7 mouse cellular contexts compared by ENCODE assay signal in genomic region chr2:94264631-94265098, GRCm38 (mm10).
DNase-seq lines count a peak whose midpoint lies in the region; ATAC-seq and TF ChIP-seq lines count a peak whose summit lies in the region.

No protein-coding gene starts in this region.

- H3K4me1 ChIP-seq in liver, embryonic 11.5 days (replicated peaks; ENCODE audit: control insufficient read depth, insufficient read depth, low read length), result peaks cover 3% of the 10 kb centered on the region; the same call in 1 of the 2 replicates
- H3K4me1 ChIP-seq in embryonic facial prominence, embryonic 15.5 days, result peaks cover 27% of the 10 kb centered on the region
- H3K4me1 ChIP-seq in intestine, postnatal 0 days (replicated peaks; ENCODE audit: control insufficient read depth, insufficient read depth, low read length), result no peaks in the 10 kb centered on the region
- peaks cover 13% of the 10 kb centered on the region for H3K4me1 ChIP-seq in olfactory bulb, adult 2 months (ENCODE audit: control insufficient read depth, insufficient read depth, low read length)

- ATAC-seq in liver, embryonic 11.5 days (replicated peaks; ENCODE audit: low FRiP score), result no peak
- ATAC-seq in embryonic facial prominence, embryonic 15.5 days (ENCODE audit: insufficient number of reproducible peaks, low FRiP score, low TSS enrichment, low read depth), result no peak
- no peak for ATAC-seq in intestine, postnatal 0 days

- no peak for TF ChIP-seq POLR2A in olfactory bulb, adult 2 months (IDR thresholded peaks at IDR 0.05; ENCODE audit: insufficient read depth, low read depth, low read length)

- no peak overlapping the region for H3K27ac ChIP-seq in liver, embryonic 11.5 days (ENCODE audit: low read depth, low read length)
- H3K27ac ChIP-seq in embryonic facial prominence, embryonic 15.5 days (replicated peaks), result no peak overlapping the region
- no peak overlapping the region for H3K27ac ChIP-seq in intestine, postnatal 0 days (ENCODE audit: low read depth, low read length)
- H3K27ac ChIP-seq in olfactory bulb, adult 2 months (ENCODE audit: insufficient read depth, low read depth, low read length), result peak overlapping the region; percentile 94

- peak overlapping the region; percentile 19 for H3K4me3 ChIP-seq in liver, embryonic 11.5 days (ENCODE audit: low read depth, low read length)
- H3K4me3 ChIP-seq in embryonic facial prominence, embryonic 15.5 days (replicated peaks), result peak overlapping the region; percentile 31
- H3K4me3 ChIP-seq in intestine, postnatal 0 days (ENCODE audit: low read depth, low read length), result no peak overlapping the region
- H3K4me3 ChIP-seq in olfactory bulb, adult 2 months (ENCODE audit: insufficient read depth, low read depth, low read length), result peak overlapping the region; percentile 27

- no peak for DNase-seq in liver, embryonic 11.5 days (ENCODE audit: low spot score)
- no peak for DNase-seq in liver
- no peak for DNase-seq in gastrocnemius, adult 8-10 months (ENCODE audit: low spot score in 2 of 2)
- no peak for DNase-seq in T-cell, adult 2 months (ENCODE audit: low spot score)

- WGBS in liver, embryonic 11.5 days, result 2% methylated on average over 12 of the region's 12 CpGs
- WGBS in embryonic facial prominence, embryonic 15.5 days, result 0% methylated on average over 12 of the region's 12 CpGs
- WGBS in intestine, postnatal 0 days, result under 1% methylated on average over 12 of the region's 12 CpGs
- under 1% methylated on average over 12 of the region's 12 CpGs for WGBS in olfactory bulb, adult 2 months

- H3K4me2 ChIP-seq in liver, embryonic 11.5 days, result peak overlapping the region; percentile 52
- H3K4me2 ChIP-seq in embryonic facial prominence, embryonic 15.5 days (replicated peaks), result peak overlapping the region; percentile 56
- peak overlapping the region; percentile 54 for H3K4me2 ChIP-seq in intestine, postnatal 0 days (replicated peaks; ENCODE audit: low read depth)

- TF ChIP-seq CTCF in intestine, postnatal 0 days (IDR thresholded peaks at IDR 0.05; ENCODE audit: low read depth), result no peak
- no peak for TF ChIP-seq CTCF in olfactory bulb, adult 2 months (IDR thresholded peaks at IDR 0.05; ENCODE audit: insufficient read depth, low read depth, low read length)

- no peaks in the 10 kb centered on the region for H3K9me3 ChIP-seq in liver, embryonic 11.5 days (ENCODE audit: control insufficient read depth, low read length)
- H3K9me3 ChIP-seq in embryonic facial prominence, embryonic 15.5 days (replicated peaks), result no peaks in the 10 kb centered on the region
- no peaks in the 10 kb centered on the region for H3K9me3 ChIP-seq in intestine, postnatal 0 days (ENCODE audit: control insufficient read depth)

- no peak overlapping the region for H3K9ac ChIP-seq in liver, embryonic 11.5 days (ENCODE audit: low read depth, low read length)
- H3K9ac ChIP-seq in embryonic facial prominence, embryonic 15.5 days, result no peak overlapping the region
- H3K9ac ChIP-seq in intestine, postnatal 0 days (ENCODE audit: low read depth, low read length), result no peak overlapping the region

- H3K27me3 ChIP-seq in liver, embryonic 11.5 days (replicated peaks; ENCODE audit: control insufficient read depth, insufficient read depth, low read length), result peaks cover 46% of the 10 kb centered on the region
- H3K27me3 ChIP-seq in embryonic facial prominence, embryonic 15.5 days, result no peaks in the 10 kb centered on the region; the same call in 1 of the 2 replicates
- peaks cover 15% of the 10 kb centered on the region; the same call in 1 of the 2 replicates for H3K27me3 ChIP-seq in intestine, postnatal 0 days (replicated peaks; ENCODE audit: control insufficient read depth, insufficient read depth, low read length)

- no peaks in the 10 kb centered on the region for H3K36me3 ChIP-seq in liver, embryonic 11.5 days (ENCODE audit: control insufficient read depth, insufficient read depth, low read length)
- no peaks in the 10 kb centered on the region for H3K36me3 ChIP-seq in embryonic facial prominence, embryonic 15.5 days
- H3K36me3 ChIP-seq in intestine, postnatal 0 days (ENCODE audit: control insufficient read depth, insufficient read depth), result no peaks in the 10 kb centered on the region
